Mouse (Mus musculus) gastrocnemius, adult 2 months (tissue): ENCODE measurements around the gene Fam19a3. TPM values are rescaled to one million over a fixed set of nuclear protein-coding genes. Genes with fewer than 3 reads are reported as not detected.
A peak's percentile ranks its signal among the peaks of the same experiment; 100 is the strongest.

ENCODE experiments used
- DNase-seq: peaks from one replicate; pipeline ENCODE4 v3.0.0; 2022
- H3K27ac ChIP-seq: fragments of 200-600 bp; 2 replicates; pipeline ENCODE4 v1.8.1; 2022; ENCODE audit warnings: mild to moderate bottlenecking
- H3K4me3 ChIP-seq: fragments of 200-600 bp; 2 replicates; pipeline ENCODE4 v1.8.1; 2022; ENCODE audit warnings: mild to moderate bottlenecking, moderate library complexity
- CTCF ChIP-seq: fragments of 200-600 bp; IDR thresholded peaks from 2 replicates; pipeline ENCODE4 v1.8.1; 2022; ENCODE audit warnings: antibody characterized with exemption, mild to moderate bottlenecking, moderate library complexity
- intact Hi-C: fragments of 180-260 bp; cut with DNase I; formaldehyde crosslinking; loops from one replicate; pipeline ENCODE4 v1.15.1; 2025
- total RNA-seq, 2 experiments: library from RNA; stranded (reverse); gene quantifications; 2 replicates each; pipeline ENCODE4 v1.2.3; 2021

The Fam19a3 gene
- total RNA-seq, 2 experiments from 2014 or later: 2.7 to 4.2 TPM

- DNase-seq: no peak
- Histone ChIP-seq H3K27ac (no peak overlapping the region), H3K4me3 (no peak overlapping the region)
- intact Hi-C loops: no loop called here
- no peak for TF ChIP-seq CTCF
Observed at GRCm38 (mm10) chr3:104804312-104804711, 22.7 kb upstream of the Fam19a3 start.

DNA sequence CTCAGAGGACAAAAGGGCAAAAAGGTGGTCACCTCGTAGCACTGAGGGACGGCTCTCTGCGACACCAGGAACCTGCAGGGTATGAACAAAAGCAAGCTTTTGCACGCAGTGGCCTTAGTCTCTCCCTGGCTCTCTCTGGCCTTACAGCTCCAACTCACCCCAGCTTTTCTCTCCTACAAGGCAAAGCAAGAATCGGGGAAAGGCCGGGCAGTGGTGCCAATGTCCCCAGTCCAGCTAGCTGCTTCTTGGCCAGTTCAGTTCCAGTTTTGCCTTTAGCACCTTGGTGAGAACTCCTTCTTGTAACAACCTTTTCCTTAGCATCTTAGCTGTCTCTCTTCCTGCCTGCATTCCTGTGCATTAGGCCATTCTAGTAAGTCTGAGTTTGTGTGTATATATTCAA, 19.8 kb upstream of the Fam19a3 start:
- no peak for DNase-seq
- Histone ChIP-seq H3K27ac (no peak overlapping the region), H3K4me3 (no peak overlapping the region)
- intact Hi-C loops: no loop called here
- no peak for TF ChIP-seq CTCF

DNA sequence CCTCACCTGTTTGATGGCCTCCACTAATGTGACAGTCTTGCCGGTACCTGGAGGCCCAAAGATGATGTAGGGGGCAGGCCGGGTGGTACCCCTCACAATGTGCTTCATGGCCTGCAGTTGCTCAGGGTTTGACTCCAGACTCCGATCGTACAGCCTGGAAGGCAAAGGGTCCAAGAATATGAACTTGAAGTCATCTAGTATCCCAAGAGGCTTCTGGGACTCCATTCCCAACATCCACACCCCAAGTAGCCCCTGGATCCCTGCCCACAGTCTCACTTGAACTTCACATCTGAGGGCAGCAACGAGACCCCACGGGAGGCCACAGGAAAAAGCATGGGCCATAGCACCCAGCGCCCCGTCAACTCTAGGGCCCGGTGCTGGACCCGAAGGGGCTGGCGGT, 19.0 kb upstream of the Fam19a3 start:
- no peak overlapping the region for H3K4me3 ChIP-seq
- no peak for DNase-seq
- intact Hi-C loops: no loop called here
- no peak for TF ChIP-seq CTCF
- no peak overlapping the region for H3K27ac ChIP-seq

DNA sequence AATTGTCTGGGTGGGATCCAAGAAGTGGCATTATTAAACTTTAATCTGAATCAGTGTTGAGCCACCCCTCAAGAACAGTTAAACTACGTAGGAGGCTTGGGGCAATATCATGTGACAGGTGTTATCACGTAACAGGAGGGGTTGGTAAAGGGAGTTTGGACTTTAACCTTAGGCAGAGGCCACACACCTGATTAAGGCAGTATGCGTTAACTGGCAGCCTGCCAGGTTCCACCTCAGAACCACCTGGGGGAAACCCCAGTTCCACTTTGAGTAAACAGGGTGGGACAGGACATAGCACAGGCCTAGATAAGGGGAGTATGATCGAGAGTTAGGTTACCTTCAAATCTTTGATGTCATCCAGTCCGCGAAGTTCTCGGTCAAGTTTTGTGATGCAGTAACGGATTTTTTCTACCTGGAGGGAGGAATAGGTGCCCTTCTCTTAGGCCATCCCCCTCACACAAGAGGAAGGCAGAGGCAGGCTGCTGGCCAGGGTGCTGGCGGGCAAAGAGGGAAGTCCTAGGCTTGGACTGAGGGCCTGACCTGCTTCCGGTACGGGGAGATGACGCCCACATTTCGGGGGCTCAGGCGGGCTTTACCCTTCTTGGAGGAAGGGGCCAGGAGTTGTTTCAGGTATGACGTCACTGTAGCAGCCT, 14.9 kb upstream of the Fam19a3 start:
- intact Hi-C loops: no loop called here
- Histone ChIP-seq H3K4me3 (no peak overlapping the region), H3K27ac (no peak overlapping the region)
- TF ChIP-seq CTCF: no peak
- no peak for DNase-seq

GRCm38 (mm10) chr3:104795661-104796340, 14.2 kb upstream of the Fam19a3 start:
- Histone ChIP-seq H3K27ac (0 out of 2 replicates have a peak overlapping the region, but pooled peaks have one; percentile 52), H3K4me3 (no peak overlapping the region)
- intact Hi-C loops: no loop called here
- DNase-seq: no peak
- TF ChIP-seq CTCF: no peak

GRCm38 (mm10) chr3:104794953-104795470, 13.4 kb upstream of the Fam19a3 start:
- DNase-seq: no peak
- TF ChIP-seq CTCF: no peak
- intact Hi-C loops: no loop called here
- peak overlapping the region; percentile 52 for H3K27ac ChIP-seq
- H3K4me3 ChIP-seq: no peak overlapping the region

DNA sequence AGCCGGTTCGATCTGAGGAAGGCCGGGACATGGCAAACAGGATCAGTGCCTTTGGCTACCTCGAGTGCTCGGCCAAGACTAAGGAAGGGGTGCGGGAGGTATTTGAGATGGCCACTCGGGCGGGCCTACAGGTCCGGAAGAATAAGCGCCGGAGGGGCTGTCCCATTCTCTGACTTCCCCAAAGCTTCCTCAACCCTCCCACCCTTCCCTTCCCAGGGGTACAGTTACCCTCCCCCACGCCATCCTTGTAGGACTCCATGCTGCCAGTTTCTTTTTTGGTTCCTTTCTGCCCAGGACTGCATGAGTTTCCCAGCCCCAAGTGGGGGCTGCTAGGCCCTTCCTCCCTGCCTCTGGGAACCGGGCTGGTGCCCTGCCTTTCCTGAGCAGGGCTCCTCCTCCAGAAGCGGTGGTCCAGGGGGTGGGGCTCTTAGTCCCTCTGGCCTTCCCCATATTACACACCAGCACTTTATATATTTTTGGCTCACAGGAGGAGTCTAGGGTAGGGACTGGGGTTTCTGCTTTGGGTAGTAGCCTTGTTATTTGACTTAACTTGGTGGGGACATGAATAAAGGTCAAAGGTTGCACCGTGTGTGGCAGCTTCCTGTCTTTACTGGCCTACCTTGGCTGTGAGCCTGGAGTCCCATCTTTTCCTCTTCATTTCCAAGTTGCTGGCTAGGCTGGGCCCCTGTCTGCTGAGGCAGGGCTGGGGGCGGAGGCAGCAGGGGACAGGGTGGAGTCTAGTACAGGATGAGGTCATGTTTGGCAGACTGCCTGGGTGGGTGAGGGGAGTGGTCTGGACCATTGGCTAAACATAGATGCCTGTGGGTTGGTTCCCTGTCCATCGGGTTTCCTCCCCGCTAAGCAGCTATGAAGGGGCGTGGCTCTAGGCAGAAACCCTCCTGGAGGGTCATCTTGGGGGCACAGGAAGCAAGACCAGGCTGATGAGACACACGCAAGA, 12.5 kb upstream of the Fam19a3 start:
- Histone ChIP-seq H3K27ac (peak overlapping the region; percentile 52), H3K4me3 (peak overlapping the region; percentile 14)
- intact Hi-C loops: no loop called here
- TF ChIP-seq CTCF: no peak
- peak; percentile 89 for DNase-seq

- peak overlapping the region; percentile 52 for H3K27ac ChIP-seq
- no peak for TF ChIP-seq CTCF
- no peak overlapping the region for H3K4me3 ChIP-seq
- intact Hi-C loops: no loop called here
- DNase-seq: no peak
Observed at GRCm38 (mm10) chr3:104792360-104793270, 11.0 kb upstream of the Fam19a3 start.

DNA sequence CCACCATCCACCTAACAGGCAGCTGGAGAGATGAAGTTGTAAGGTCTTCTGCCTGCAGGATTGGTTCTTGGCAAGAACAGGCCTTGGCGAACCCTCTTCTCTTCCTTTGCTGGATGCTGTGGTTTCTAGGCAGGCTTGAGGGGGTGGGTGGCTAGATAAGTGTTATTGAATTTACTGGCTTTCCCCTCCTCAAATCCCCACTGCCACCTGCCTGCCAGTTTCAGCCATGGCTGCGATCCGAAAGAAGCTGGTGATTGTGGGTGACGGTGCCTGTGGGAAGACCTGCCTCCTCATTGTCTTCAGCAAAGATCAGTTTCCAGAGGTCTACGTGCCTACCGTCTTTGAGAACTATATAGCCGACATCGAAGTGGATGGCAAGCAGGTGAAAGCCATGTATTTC, 10.0 kb upstream of the Fam19a3 start:
- no peak for DNase-seq
- intact Hi-C loops: no loop called here
- H3K4me3 ChIP-seq: peak overlapping the region; percentile 88; the same call in 1 of the 2 replicates
- no peak for TF ChIP-seq CTCF
- H3K27ac ChIP-seq: peak overlapping the region; percentile 94

GRCm38 (mm10) chr3:104791017-104791416, 9.4 kb upstream of the Fam19a3 start:
- TF ChIP-seq CTCF: no peak
- no peak for DNase-seq
- Histone ChIP-seq H3K27ac (peak overlapping the region; percentile 94), H3K4me3 (peak overlapping the region; percentile 88)
- intact Hi-C loops: no loop called here

DNA sequence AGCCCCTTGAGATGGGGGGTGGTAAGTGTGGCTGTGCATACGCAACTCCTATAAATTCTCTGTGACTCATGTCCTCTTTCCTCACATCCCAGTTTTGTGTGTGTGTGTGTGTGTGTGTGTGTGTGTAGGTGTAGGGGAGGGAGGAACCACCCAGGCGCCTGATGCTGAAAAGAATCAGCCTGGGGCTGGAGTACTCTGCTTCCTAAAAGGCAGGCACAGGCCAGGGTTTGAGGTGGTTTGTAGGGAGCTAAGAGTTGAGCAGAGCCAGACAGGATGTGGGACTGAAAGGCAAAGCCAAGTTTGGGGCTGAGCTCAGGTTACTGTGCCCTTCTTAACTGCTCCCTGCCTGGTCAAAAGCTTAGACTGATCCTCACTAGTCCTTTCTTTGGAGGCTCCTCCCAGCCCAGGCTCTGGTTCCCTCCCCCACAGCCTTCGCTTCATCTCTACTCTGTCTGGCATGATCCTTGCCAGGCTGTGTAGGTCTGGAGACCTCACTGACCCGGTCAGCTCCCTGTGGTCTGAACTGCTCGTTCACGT, 8.8 kb upstream of the Fam19a3 start:
- Histone ChIP-seq H3K27ac (peak overlapping the region; percentile 94), H3K4me3 (peak overlapping the region; percentile 88)
- intact Hi-C loops: no loop called here
- TF ChIP-seq CTCF: no peak
- DNase-seq: peak; percentile 52
